Mouse (Mus musculus) embryo, embryonic 9.5 days (tissue): ENCODE results near the gene Bcr.

ENCODE experiments used
- DNase-seq: peaks from one replicate; pipeline ENCODE4 v3.0.0-alpha.2; 2017; ENCODE audit errors: extremely low spot score

The Bcr gene

GRCm38 (mm10) chr10:75093252-75093987 lies 33.0 kb downstream of the Bcr start:
- DNase-seq: peak; percentile 35

GRCm38 (mm10) chr10:75094338-75094737 lies 33.9 kb downstream of the Bcr start:
- no peak for DNase-seq

GRCm38 (mm10) chr10:75095216-75095615 lies 34.8 kb downstream of the Bcr start:
- no peak for DNase-seq

- peak; percentile 86 for DNase-seq
Observed at GRCm38 (mm10) chr10:75098446-75099183, 38.2 kb downstream of the Bcr start.

GRCm38 (mm10) chr10:75100298-75100697 lies 39.9 kb downstream of the Bcr start:
- DNase-seq: no peak

GRCm38 (mm10) chr10:75103502-75103901 lies 43.1 kb downstream of the Bcr start:
- no peak for DNase-seq

- DNase-seq: no peak
Observed at GRCm38 (mm10) chr10:75104191-75105098, 44.1 kb downstream of the Bcr start.

- no peak for DNase-seq
Observed at GRCm38 (mm10) chr10:75105099-75105461, 44.7 kb downstream of the Bcr start.

GRCm38 (mm10) chr10:75105687-75106086 lies 45.3 kb downstream of the Bcr start:
- DNase-seq: no peak

GRCm38 (mm10) chr10:75106940-75107381 lies 46.6 kb downstream of the Bcr start:
- peak; percentile 37 for DNase-seq

GRCm38 (mm10) chr10:75108092-75108491 lies 47.7 kb downstream of the Bcr start:
- DNase-seq: no peak

GRCm38 (mm10) chr10:75111446-75112201 lies 51.2 kb downstream of the Bcr start:
- DNase-seq: no peak

GRCm38 (mm10) chr10:75112405-75112804 lies 52.0 kb downstream of the Bcr start:
- no peak for DNase-seq

GRCm38 (mm10) chr10:75113620-75114019 lies 53.2 kb downstream of the Bcr start:
- DNase-seq: no peak

- DNase-seq: no peak
Observed at GRCm38 (mm10) chr10:75115240-75115639, 54.8 kb downstream of the Bcr start.

- DNase-seq: no peak
Observed at GRCm38 (mm10) chr10:75116842-75117457, 56.6 kb downstream of the Bcr start.

GRCm38 (mm10) chr10:75118444-75118843 lies 58.1 kb downstream of the Bcr start:
- DNase-seq: no peak

- DNase-seq: no peak
Observed at GRCm38 (mm10) chr10:75119396-75119795, 59.0 kb downstream of the Bcr start.

- DNase-seq: no peak
Observed at GRCm38 (mm10) chr10:75120176-75120575, 59.8 kb downstream of the Bcr start.

GRCm38 (mm10) chr10:75121028-75121427 lies 60.6 kb downstream of the Bcr start:
- no peak for DNase-seq

- DNase-seq: no peak
Observed at GRCm38 (mm10) chr10:75125577-75125976, 65.2 kb downstream of the Bcr start.
